Mouse (Mus musculus) spleen, postnatal 14 days (tissue): Measurements from ENCODE around the gene Nup62.

Source experiments
- DNase-seq, 2 experiments: peaks; one replicate each; pipeline ENCODE4 v3.0.0; 2021 to 2022; ENCODE audit warnings: low spot score in 2 of 2

Gene Nup62

GRCm38 (mm10) chr7:44815721-44816469 lies at the start of gene Nup62, which contains the start of gene Il4i1:
TSS of gene Nup62 (plus strand) at chr7:44816088.
TSS of gene Il4i1 (plus strand) at chr7:44816387.
- DNase-seq: peak; percentile 96 to 98

GRCm38 (mm10) chr7:44768129-44768528 lies 47.8 kb upstream of the Nup62 start:
- DNase-seq: peak; percentile 16 to 24

GRCm38 (mm10) chr7:44770046-44770578 lies 45.8 kb upstream of the Nup62 start:
- peak in 1 of 2 experiments; percentile 19 for DNase-seq

- no peak for DNase-seq
Observed at GRCm38 (mm10) chr7:44772591-44773204, 43.2 kb upstream of the Nup62 start.

- no peak for DNase-seq
Observed at GRCm38 (mm10) chr7:44776849-44777498, 38.9 kb upstream of the Nup62 start.

- DNase-seq: no peak
Observed at GRCm38 (mm10) chr7:44780101-44780500, 35.8 kb upstream of the Nup62 start.

GRCm38 (mm10) chr7:44789531-44789930 lies 26.4 kb upstream of the Nup62 start:
- no peak for DNase-seq

GRCm38 (mm10) chr7:44790066-44790465 lies 25.8 kb upstream of the Nup62 start:
- DNase-seq: no peak

- DNase-seq: no peak
Observed at GRCm38 (mm10) chr7:44792781-44793180, 23.1 kb upstream of the Nup62 start.

- no peak for DNase-seq
Observed at GRCm38 (mm10) chr7:44808927-44809326, 7.0 kb upstream of the Nup62 start.

- no peak for DNase-seq
Observed at GRCm38 (mm10) chr7:44809466-44809865, 6.4 kb upstream of the Nup62 start.

GRCm38 (mm10) chr7:44810365-44810764 lies 5.5 kb upstream of the Nup62 start:
- DNase-seq: no peak

GRCm38 (mm10) chr7:44810819-44811557 lies 4.9 kb upstream of the Nup62 start:
- DNase-seq: no peak

- no peak for DNase-seq
Observed at GRCm38 (mm10) chr7:44812651-44813325, 3.1 kb upstream of the Nup62 start.

- DNase-seq: no peak
Observed at GRCm38 (mm10) chr7:44813985-44814384, 1.9 kb upstream of the Nup62 start.

- no peak for DNase-seq
Observed at GRCm38 (mm10) chr7:44814423-44814822, 1.5 kb upstream of the Nup62 start.

GRCm38 (mm10) chr7:44814952-44815553 lies 835 bp upstream of the Nup62 start:
- no peak for DNase-seq

- peak in 1 of 2 experiments; percentile 30 for DNase-seq
Observed at GRCm38 (mm10) chr7:44816470-44817021, 658 bp downstream of the Nup62 start, which contains the start of gene Atf5. TSS of gene Atf5 (minus strand) at chr7:44816658.

GRCm38 (mm10) chr7:44817441-44817840 lies 1.6 kb downstream of the Nup62 start:
- no peak for DNase-seq

GRCm38 (mm10) chr7:44818164-44818563 lies 2.3 kb downstream of the Nup62 start:
- DNase-seq: peak in 1 of 2 experiments; percentile 4
